Mouse (Mus musculus) heart, embryonic 15.5 days (tissue): ENCODE measurements around the gene Irf4. TPM values are rescaled to one million over a fixed set of nuclear protein-coding genes. Genes with fewer than 3 reads are reported as not detected.

Source experiments
- ATAC-seq: fragments of 200-750 bp; cut with Nextera tagmentation; replicated peaks from 2 replicates; pipeline ENCODE4 v1.8.0; 2017; ENCODE audit warnings: low read depth, moderate TSS enrichment; ENCODE audit not compliant: insufficient number of reproducible peaks, insufficient read depth, low FRiP score
- H3K27ac ChIP-seq: fragments of 300-500 bp; sonication (generic); 2 replicates; pipeline ENCODE4 v1.5.1; 2015; ENCODE audit warnings: mild to moderate bottlenecking, inconsistent platforms
- H3K27me3 ChIP-seq: fragments of 300-500 bp; sonication (generic); 2 replicates; pipeline ENCODE4 v1.6.1; 2015; ENCODE audit warnings: inconsistent platforms
- H3K36me3 ChIP-seq: fragments of 300-500 bp; sonication (generic); 2 replicates; pipeline ENCODE4 v1.6.1; 2015; ENCODE audit warnings: mild to moderate bottlenecking, inconsistent platforms
- H3K4me1 ChIP-seq: fragments of 300-500 bp; sonication (generic); replicated peaks from 2 replicates; pipeline ENCODE4 v1.6.1; 2015; ENCODE audit warnings: inconsistent platforms
- H3K4me2 ChIP-seq: fragments of 300-500 bp; sonication (generic); 2 replicates; pipeline ENCODE4 v1.6.1; 2015; ENCODE audit warnings: inconsistent platforms, mild to moderate bottlenecking, moderate library complexity
- H3K4me3 ChIP-seq: fragments of 300-500 bp; sonication (generic); 2 replicates; pipeline ENCODE4 v1.5.1; 2015; ENCODE audit warnings: mild to moderate bottlenecking, inconsistent platforms
- H3K9ac ChIP-seq: fragments of 300-500 bp; sonication (generic); 2 replicates; pipeline ENCODE4 v1.6.1; 2015; ENCODE audit warnings: mild to moderate bottlenecking, inconsistent platforms
- H3K9me3 ChIP-seq: fragments of 300-500 bp; sonication (generic); replicated peaks from 2 replicates; pipeline ENCODE4 v1.6.1; 2016; ENCODE audit warnings: inconsistent platforms
- WGBS: fragments of 180-500 bp; shearing (Covaris S2); methylation state at CpG from one replicate; pipeline ENCODE4 v1.1.7; 2015; ENCODE audit warnings: mixed read lengths; 5-methylcytosine and 5-hydroxymethylcytosine counted together
- polyA plus RNA-seq: library from polyadenylated mRNA; unstranded; fragments of >200 nt; fragmentation: Nextera tagmentation; extraction: Ambion mirVana; gene quantifications from 2 replicates; pipeline ENCODE4 v1.2.1, GENCODE M21; 2015

The Irf4 gene
- polyA plus RNA-seq, 1 experiment from 2014 or later: 0.08 TPM

DNA sequence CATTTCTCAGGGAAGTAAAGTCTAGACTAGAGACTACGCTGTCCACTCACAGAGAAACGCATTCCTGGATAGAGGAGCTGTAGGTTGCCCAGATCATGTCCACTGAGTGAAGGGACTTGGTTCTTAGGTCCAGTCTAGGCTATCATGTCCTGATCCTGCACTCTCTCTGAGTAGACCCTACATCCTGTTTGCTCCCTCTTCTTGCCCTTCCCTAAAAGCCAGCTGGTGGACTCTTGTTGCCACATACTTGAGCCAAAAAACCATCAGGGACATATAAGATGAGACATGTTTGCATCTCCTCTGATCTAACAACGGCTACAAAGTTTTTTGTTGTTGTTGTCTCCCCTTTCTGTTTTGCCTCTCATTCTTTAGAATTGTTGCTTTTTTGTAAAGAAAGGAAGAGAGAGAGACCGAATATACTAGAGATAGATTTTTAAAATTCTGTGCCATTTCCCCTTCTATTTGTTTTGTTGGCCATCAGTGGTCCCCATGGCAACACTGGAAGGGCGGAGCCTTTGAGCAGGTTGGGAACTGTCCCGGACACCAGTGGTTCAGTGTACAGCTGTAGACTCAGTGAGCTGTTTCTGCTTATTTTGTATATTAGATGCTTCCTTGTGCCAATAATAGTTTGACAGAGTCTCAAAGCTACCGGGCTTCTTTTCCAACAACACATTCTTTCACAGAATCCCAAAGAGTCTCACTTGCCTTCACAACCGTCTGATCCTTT lies 15.2 kb downstream of the Irf4 start:
- no peaks in the 10 kb centered on the region for H3K36me3 ChIP-seq
- ATAC-seq: no peak
- no peak overlapping the region for H3K9ac ChIP-seq
- H3K4me2 ChIP-seq: no peak overlapping the region
- WGBS: 65% methylated on average over 8 of the region's 8 CpGs
- H3K9me3 ChIP-seq: no peaks in the 10 kb centered on the region
- no peaks in the 10 kb centered on the region for H3K27me3 ChIP-seq
- H3K4me3 ChIP-seq: no peak overlapping the region
- H3K4me1 ChIP-seq: no peaks in the 10 kb centered on the region
- no peak overlapping the region for H3K27ac ChIP-seq

DNA sequence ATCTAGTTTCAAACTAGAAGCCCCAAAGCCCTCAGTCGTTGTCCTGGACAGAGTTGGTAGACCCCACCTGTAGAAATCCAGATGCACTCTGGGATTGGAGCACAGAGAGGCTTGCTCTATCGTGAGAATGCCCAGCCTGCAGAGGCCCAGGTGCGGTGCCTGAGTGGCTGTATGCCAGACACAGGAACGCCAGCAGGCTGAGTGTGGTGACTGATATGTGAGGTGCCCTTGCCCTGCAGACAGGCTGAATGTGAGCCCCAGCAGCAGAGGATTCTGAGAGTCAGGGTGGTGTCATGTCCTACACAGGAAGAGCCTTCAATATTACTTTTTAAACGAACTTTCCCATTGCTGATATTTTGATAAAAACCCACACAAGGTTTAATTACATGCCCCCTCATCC lies 16.9 kb downstream of the Irf4 start:
- H3K27me3 ChIP-seq: no peaks in the 10 kb centered on the region
- no peak for ATAC-seq
- H3K4me1 ChIP-seq: no peaks in the 10 kb centered on the region
- H3K4me3 ChIP-seq: no peak overlapping the region
- 56% methylated on average over 5 of the region's 5 CpGs for WGBS
- no peak overlapping the region for H3K4me2 ChIP-seq
- no peak overlapping the region for H3K27ac ChIP-seq
- no peak overlapping the region for H3K9ac ChIP-seq
- no peaks in the 10 kb centered on the region for H3K36me3 ChIP-seq
- H3K9me3 ChIP-seq: no peaks in the 10 kb centered on the region

DNA sequence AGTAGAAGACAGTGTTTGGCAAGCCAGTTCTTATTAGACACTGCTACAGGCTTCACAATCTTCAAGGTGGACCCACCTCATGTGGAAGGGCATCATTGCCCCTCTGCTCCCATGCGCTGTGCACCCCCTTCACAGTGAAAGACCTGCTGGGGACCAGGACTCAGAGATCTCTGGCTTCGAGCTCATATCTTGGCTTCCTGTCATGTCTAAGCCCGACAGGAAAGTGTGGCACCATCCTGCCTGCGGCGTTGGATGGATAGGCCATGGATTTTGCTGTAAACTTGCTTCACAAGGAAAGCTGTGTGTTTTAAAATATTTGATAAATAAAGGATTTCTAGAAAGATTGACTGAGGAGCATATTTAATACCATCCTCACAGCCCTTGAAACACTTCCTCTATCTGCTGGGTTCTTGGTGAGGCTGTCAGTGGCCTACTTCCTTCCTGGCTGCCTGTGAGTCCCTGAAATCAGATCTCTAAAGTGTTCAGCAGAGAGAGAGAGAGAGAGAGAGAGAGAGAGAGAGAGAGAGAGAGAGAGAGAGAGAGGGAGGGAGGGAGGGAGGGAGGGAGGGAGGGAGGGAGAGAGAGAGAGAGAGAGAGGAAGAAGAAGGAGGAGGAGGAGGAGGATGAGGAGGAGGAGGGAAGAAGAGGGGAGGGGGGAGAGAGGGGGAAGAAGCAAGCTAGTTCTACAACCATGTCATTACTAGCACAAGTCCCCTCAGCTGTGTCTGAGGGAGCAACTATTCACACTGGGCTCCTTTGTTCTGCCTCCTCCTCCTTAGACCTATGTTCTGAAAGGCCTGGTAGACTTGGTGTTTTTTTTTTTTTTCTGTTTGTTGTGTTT lies 17.8 kb downstream of the Irf4 start:
- H3K27ac ChIP-seq: no peak overlapping the region
- H3K36me3 ChIP-seq: no peaks in the 10 kb centered on the region
- H3K27me3 ChIP-seq: no peaks in the 10 kb centered on the region
- no peak overlapping the region for H3K9ac ChIP-seq
- no peaks in the 10 kb centered on the region for H3K9me3 ChIP-seq
- H3K4me2 ChIP-seq: no peak overlapping the region
- no peaks in the 10 kb centered on the region for H3K4me1 ChIP-seq
- 78% methylated on average over 5 of the region's 5 CpGs for WGBS
- H3K4me3 ChIP-seq: no peak overlapping the region
- ATAC-seq: no peak

DNA sequence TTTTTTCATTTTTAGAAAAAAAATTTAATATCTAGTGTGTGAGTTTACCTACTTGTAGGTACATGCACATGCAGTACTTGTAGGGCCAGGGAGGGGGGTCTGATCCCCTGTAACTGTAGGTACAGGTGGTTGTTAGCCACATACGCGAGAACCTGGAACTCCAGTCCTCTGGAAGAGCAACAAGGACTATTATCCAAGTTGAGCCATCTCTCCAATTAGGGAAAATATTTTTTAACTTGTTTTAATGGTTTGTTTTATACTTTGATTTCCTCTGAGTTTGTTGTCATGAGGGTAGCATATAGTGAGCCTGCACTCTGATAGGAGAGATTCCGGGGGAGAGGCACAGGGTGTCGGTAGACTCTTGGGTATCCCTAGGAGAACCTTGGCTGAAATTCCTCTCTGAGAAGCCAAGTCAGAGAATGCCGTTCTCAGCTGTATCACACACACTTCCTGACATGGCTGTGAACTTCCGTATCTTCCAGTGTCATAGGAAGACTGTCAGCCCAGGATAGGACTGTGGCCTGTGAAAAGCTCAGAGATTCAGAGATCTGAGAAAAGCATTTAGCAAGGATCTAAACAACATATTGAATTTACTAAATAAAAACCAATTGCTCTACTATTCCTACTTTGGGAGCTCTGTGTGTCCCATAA lies 18.6 kb downstream of the Irf4 start:
- Histone ChIP-seq H3K4me1 (no peaks in the 10 kb centered on the region), H3K9me3 (no peaks in the 10 kb centered on the region), H3K27ac (no peak overlapping the region), H3K36me3 (no peaks in the 10 kb centered on the region), H3K27me3 (no peaks in the 10 kb centered on the region), H3K9ac (no peak overlapping the region), H3K4me2 (no peak overlapping the region), H3K4me3 (no peak overlapping the region)
- no peak for ATAC-seq
- WGBS: 63% methylated on average over 6 of the region's 6 CpGs

DNA sequence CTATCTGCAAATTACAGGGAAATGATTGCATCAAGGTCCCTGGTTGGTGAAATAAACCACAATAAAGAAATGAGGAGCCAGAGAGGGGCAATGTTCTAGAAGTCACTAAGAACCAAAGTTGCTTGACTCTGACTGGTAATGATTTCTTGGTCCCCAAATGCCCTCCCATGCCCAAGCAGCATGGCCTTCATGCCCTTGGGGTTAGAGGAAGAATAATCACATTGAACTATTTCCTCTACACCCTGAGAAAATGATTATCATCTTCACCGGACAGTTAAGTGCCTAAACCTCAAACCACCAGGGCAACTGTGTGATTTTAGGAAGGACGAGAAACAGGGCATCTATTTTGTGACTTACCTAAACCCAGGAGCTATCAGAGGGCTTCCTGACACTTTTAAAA lies 27.0 kb downstream of the Irf4 start:
- no peak overlapping the region for H3K4me2 ChIP-seq
- H3K27ac ChIP-seq: no peak overlapping the region
- no peak overlapping the region for H3K9ac ChIP-seq
- no peak overlapping the region for H3K4me3 ChIP-seq
- H3K4me1 ChIP-seq: no peaks in the 10 kb centered on the region
- H3K27me3 ChIP-seq: no peaks in the 10 kb centered on the region
- 79% methylated on average over 2 of the region's 2 CpGs for WGBS
- H3K36me3 ChIP-seq: no peaks in the 10 kb centered on the region
- no peaks in the 10 kb centered on the region for H3K9me3 ChIP-seq
- ATAC-seq: no peak

DNA sequence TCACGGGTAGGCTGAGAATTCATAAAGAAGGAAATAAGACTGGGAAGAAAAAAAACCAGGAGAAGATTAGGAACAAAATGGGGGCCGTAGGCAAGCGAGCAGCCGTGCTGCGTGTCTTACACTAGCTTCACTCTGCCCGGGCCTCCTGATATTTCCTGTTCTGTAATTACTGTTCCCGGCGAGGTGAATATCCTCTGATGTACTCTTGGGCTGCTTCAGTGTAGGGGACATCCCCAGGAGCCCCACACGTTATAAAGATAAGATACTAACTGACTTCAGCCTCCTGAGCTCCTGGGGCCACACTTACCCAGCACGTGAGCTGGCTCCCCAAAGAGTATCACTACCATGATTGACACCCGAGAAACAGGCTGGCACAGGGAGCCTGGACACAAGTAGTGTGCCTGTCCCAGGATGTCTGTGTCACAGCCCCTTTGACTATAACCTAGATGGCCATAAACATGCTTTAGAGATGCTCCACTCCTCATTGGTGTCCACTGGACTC lies 28.7 kb downstream of the Irf4 start:
- peaks cover 12% of the 10 kb centered on the region for H3K4me1 ChIP-seq
- no peaks in the 10 kb centered on the region for H3K36me3 ChIP-seq
- H3K9me3 ChIP-seq: no peaks in the 10 kb centered on the region
- no peaks in the 10 kb centered on the region for H3K27me3 ChIP-seq
- no peak for ATAC-seq
- H3K9ac ChIP-seq: no peak overlapping the region
- no peak overlapping the region for H3K4me3 ChIP-seq
- no peak overlapping the region for H3K4me2 ChIP-seq
- H3K27ac ChIP-seq: no peak overlapping the region
- WGBS: 50% methylated on average over 11 of the region's 11 CpGs

DNA sequence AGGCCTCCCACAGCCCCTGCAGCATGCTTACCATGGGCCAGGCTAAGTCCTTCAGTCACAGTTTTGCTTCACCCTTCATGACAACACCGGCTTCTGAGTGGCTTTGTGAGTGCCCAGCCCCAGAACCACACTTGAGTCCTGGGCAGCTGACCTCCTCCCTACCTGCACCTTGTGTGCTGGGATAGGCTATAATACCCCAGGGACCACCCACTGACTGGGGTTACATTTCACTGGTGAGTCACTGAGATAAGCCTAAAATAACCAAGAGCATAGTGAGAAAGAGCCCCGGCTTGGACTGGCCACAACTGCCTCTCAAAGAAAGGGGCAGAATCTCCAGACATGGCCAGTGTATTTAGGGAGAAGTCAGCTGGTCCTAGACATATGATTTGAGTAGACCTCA lies 32.9 kb downstream of the Irf4 start:
- no peak overlapping the region for H3K4me3 ChIP-seq
- H3K4me1 ChIP-seq: peaks cover 36% of the 10 kb centered on the region
- H3K27me3 ChIP-seq: no peaks in the 10 kb centered on the region
- H3K36me3 ChIP-seq: no peaks in the 10 kb centered on the region
- peak; percentile 69; the same call in 1 of the 2 replicates for ATAC-seq
- no peaks in the 10 kb centered on the region for H3K9me3 ChIP-seq
- WGBS: 19% methylated on average over 2 of the region's 2 CpGs
- H3K9ac ChIP-seq: no peak overlapping the region
- peak overlapping the region; percentile 21; the same call in 1 of the 2 replicates for H3K4me2 ChIP-seq
- H3K27ac ChIP-seq: peak overlapping the region; percentile 44; the same call in 1 of the 2 replicates

DNA sequence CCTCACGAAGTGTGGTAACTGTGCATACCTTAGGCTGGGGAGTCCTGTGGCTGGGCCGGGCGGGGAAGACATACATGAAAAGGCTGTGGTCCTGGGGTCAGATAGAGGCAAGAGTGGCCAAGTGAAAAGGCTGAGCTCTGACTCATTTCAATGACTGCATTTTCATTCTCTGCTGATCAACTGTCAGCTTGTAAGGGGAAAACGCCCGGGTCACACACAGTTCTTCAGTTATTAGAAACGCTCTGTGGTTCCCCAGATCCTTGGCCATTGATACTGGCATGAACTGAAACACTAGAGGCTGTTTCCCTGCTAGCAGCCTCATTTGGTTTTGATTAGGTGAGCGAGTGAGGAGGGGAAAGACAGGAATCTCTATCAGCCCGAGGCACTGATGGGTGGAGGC lies 33.4 kb downstream of the Irf4 start:
- 38% methylated on average over 8 of the region's 8 CpGs for WGBS
- peak overlapping the region; percentile 21 for H3K4me2 ChIP-seq
- H3K9me3 ChIP-seq: no peaks in the 10 kb centered on the region
- no peaks in the 10 kb centered on the region for H3K27me3 ChIP-seq
- H3K27ac ChIP-seq: no peak overlapping the region
- H3K9ac ChIP-seq: no peak overlapping the region
- no peaks in the 10 kb centered on the region for H3K36me3 ChIP-seq
- no peak for ATAC-seq
- peaks cover 41% of the 10 kb centered on the region for H3K4me1 ChIP-seq
- no peak overlapping the region for H3K4me3 ChIP-seq

DNA sequence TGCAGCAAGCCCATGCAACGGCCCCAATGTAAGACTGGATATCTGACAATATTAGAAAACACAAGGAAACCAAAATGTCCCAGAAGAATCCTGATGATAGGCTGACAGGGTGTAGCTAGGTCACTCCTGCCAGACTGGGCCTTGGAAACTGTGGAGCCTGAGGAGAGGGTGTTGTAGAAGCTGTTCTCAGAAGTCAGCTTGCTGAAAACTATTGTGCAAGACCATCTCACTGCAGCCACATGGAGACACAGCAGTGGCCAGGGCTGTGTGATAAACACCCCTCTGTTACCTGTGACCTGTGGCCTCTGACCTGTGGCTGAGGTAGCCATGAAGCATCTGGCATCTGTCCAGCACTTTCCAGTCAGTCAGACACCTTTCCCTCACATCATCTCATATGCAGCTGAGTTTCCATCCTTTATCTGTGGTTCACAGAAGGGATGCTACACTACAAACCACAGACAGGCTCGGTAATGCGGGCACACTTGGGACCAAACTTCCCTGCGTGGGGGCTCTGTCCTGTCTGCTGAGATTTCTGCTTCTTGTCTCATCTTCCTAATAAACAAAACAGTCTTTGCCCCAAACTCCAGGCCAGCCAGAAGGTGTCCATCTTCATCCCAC lies 36.5 kb downstream of the Irf4 start:
- 76% methylated on average over 4 of the region's 4 CpGs for WGBS
- ATAC-seq: no peak
- Histone ChIP-seq H3K4me3 (no peak overlapping the region), H3K27me3 (no peaks in the 10 kb centered on the region), H3K36me3 (no peaks in the 10 kb centered on the region), H3K27ac (no peak overlapping the region), H3K9ac (no peak overlapping the region), H3K4me2 (no peak overlapping the region), H3K4me1 (peaks cover 42% of the 10 kb centered on the region), H3K9me3 (no peaks in the 10 kb centered on the region)

DNA sequence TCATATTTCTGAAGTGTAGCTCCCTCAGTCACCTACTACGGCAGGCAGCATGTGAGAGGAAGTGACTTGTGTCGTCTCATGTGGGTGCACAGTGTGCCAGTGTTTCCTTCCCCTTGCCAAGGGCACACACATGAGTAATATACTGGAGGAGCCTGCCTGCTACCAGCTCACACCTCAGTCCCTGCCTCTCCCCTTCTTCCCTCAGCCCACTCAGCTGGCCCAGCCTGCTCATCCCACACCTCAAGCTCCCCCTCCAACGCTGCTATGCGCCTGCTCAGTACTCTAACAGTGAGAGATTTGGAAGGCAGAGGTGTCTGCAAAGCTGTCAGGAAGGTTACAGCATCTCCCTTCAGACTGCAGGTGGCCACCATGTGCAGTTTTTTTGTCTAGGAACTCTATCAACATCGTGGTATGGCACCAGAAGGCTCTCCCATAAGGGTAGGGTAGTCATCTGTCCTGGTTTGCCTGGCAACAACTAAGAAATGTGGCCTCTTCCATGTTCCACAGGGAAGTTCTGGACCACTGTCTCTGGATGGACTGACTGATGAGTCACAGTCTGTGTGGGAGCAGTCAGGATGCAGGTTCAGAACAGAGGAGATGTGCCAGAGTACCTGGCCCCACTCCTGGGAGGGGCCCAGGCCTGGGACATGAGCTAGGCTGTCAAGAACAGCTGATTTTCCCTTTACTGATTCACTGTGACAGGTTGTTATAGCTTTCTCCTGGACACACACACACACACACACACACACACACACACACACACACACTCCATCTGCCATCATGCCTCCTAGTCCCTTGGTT lies 37.4 kb downstream of the Irf4 start:
- peaks cover 41% of the 10 kb centered on the region for H3K4me1 ChIP-seq
- no peak overlapping the region for H3K27ac ChIP-seq
- H3K27me3 ChIP-seq: no peaks in the 10 kb centered on the region
- no peak overlapping the region for H3K4me2 ChIP-seq
- 57% methylated on average over 5 of the region's 5 CpGs for WGBS
- H3K36me3 ChIP-seq: no peaks in the 10 kb centered on the region
- ATAC-seq: no peak
- H3K9me3 ChIP-seq: no peaks in the 10 kb centered on the region
- H3K9ac ChIP-seq: no peak overlapping the region
- H3K4me3 ChIP-seq: no peak overlapping the region
